Mouse (Mus musculus): ENCODE results near the gene Hpse2.

- TF ChIP-seq TAL1 (IDR thresholded peaks at IDR 0.05; ENCODE audit: low read length), result no peak
- TF ChIP-seq GATA1 (IDR thresholded peaks at IDR 0.05; ENCODE audit: low read length), result no peak
These were observed 144.2 kb downstream of the Hpse2 start for GRCm38 (mm10) chr19:43243993-43244392.
